Mouse (Mus musculus) liver, adult (tissue): ENCODE results near the gene Psmd5.

Experiments
- GATA4 ChIP-seq: IDR thresholded peaks from 2 replicates; pipeline ENCODE4 v1.6.1; 2014; ENCODE audit warnings: mild to moderate bottlenecking, low read length; ENCODE audit not compliant: insufficient replicate concordance

The Psmd5 gene

GRCm38 (mm10) chr2:34805364-34805950 is 69.3 kb downstream of the Psmd5 start:
- TF ChIP-seq GATA4: no peak

- no peak for TF ChIP-seq GATA4
These were observed 70.0 kb downstream of the Psmd5 start for GRCm38 (mm10) chr2:34804815-34805214.

GRCm38 (mm10) chr2:34804172-34804571 is 70.6 kb downstream of the Psmd5 start:
- TF ChIP-seq GATA4: no peak

GRCm38 (mm10) chr2:34803746-34804145 is 71.0 kb downstream of the Psmd5 start:
- TF ChIP-seq GATA4: no peak

- no peak for TF ChIP-seq GATA4
These were observed 73.0 kb downstream of the Psmd5 start for GRCm38 (mm10) chr2:34801516-34802482.

GRCm38 (mm10) chr2:34800371-34800770 is 74.4 kb downstream of the Psmd5 start:
- no peak for TF ChIP-seq GATA4
